Mouse (Mus musculus): Measurements from ENCODE around the gene Tmeff2. TPM values are rescaled to one million over a fixed set of nuclear protein-coding genes. Genes with fewer than 3 reads are reported as not detected.
A peak's percentile ranks its signal among the peaks of the same experiment; 100 is the strongest.
"Not testable (repeated sequence)": the region's sequence is repeated elsewhere in the genome, so short reads cannot be mapped to it uniquely, and the experiment has no call there.

Gene Tmeff2
- total RNA-seq (2021) = 1 to 10 TPM; 1.0 to 1.1 TPM
- long read RNA-seq, experiment 1, partial matches to known transcripts = 0 of 2 reads
- long read RNA-seq, experiment 1, other reads (novel, unspliced or antisense) = 0 of 2 reads
- long read RNA-seq, experiment 2, partial matches to known transcripts = 0 of 3 reads
- long read RNA-seq, experiment 2, other reads (novel, unspliced or antisense) = 1 of 3 reads

DNA sequence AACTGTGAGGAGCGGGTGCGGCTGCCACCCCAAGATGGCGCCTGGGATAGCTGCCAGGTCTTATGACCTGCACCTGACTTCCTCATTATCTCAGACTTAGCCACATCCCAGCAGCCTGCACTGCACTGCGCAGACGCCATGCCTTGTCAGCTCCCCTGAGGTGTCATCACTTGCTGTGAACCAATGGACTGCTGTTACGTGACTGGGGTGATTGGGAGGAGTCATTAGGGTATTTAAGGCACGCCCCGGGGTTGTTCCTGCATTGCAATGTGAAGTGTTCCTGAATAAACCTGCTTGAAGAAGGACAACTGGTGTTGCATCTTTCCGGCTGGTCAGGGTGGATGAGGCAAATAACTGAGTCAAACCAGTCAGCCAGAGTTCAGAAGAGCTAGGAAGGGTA lies at the start of gene Tmeff2:
Gene Tmeff2, plus strand, starts transcription at position 262 of the 400 bp plus-strand sequence.
- intact Hi-C loops (cut with DNase I); DNase-seq: not testable (repeated sequence)

DNA sequence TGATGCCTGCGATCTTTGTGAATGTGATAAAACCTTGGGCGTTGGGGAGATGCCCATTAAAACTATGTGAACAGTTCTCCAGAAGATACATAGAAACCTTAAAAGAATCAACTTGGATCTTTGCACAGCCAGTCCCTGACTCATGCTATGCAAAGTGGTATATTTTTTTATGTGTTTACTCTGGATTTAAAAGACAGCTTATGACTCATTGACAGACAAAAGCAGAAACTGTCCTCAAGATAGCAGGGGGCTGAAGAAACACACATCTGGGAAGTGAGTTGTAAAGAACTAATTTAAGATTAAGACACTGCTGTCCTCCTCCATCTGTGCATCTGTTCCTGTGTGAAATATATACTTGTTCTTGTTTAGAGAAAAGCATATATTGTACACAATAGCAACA lies 38.9 kb upstream of the Tmeff2 start:
- intact Hi-C loops (cut with DNase I) = no loop called here
- no peak for DNase-seq

DNA sequence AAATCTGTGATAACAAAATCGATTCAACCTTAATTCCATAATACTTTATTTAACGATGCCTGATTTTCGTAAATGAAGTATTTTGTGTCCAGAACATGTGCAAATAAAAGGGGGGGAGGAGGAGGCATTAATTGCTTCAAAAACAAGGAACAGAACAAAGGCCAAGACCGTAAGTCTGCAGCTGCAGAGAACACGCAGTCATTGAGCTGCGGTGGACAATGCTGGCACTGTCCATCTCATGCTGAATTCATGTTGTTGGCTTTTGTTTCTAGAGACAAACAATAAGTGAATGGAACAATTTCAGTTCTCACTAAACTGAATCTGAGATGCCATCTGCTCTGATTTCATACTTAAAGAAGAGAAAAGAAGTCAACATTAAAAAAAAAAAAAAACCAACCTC lies 2.8 kb upstream of the Tmeff2 start:
- no peak for DNase-seq
- intact Hi-C loops (cut with DNase I) = no loop called here

DNA sequence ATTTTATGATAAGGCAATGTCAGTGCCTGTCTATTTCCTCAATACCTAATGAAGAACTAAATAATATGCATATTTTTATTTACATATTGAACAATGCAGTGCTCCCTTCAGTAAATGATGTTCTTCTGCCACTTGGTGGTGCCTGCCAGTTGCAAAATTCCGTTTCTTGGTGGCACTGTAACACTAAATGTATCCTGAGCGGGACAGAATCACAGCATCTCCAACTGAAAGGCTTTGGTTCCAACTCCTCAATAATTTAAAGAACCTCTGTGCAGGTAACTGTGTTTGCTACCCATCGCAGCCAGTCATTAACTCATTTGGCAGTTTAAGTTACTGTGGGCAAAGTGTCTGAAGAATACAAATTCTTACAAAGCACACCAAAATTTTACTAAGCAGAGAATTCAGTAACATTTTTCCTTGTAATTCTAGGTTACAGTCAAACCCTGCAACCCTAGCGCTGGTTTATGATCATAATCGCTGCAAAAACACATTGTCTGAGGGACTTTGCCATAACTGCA lies 24.4 kb downstream of the Tmeff2 start:
- intact Hi-C loops (cut with DNase I) = no loop called here
- DNase-seq = no peak

DNA sequence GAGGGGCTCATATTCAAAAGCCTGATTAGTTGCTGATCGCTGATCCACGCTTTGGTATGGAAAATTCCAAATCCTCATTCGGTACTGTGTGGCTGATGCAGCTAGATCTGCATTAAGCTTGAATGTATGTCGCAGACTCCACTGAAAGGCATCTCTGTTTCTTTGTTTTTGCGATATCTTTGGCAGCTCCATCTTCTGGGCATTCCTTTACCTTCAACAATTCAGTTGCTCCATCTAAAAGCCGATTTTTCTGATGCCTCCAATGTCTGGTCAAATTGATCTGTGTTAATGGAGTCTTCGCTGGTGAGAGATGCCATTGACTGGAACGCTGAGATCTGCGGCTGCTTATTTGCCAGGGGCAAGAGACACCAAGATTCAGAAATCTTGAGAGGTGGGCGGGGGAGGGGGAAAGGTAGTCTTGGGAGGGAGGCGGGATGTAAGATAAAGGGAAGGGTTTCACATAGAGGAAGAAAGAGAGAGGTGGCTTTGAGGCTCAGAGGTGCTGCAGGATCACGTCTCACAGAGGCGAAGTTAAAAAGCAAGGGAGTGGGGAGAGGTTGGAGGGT lies 25.0 kb downstream of the Tmeff2 start:
- intact Hi-C loops (cut with DNase I) = no loop called here
- DNase-seq = no peak

DNA sequence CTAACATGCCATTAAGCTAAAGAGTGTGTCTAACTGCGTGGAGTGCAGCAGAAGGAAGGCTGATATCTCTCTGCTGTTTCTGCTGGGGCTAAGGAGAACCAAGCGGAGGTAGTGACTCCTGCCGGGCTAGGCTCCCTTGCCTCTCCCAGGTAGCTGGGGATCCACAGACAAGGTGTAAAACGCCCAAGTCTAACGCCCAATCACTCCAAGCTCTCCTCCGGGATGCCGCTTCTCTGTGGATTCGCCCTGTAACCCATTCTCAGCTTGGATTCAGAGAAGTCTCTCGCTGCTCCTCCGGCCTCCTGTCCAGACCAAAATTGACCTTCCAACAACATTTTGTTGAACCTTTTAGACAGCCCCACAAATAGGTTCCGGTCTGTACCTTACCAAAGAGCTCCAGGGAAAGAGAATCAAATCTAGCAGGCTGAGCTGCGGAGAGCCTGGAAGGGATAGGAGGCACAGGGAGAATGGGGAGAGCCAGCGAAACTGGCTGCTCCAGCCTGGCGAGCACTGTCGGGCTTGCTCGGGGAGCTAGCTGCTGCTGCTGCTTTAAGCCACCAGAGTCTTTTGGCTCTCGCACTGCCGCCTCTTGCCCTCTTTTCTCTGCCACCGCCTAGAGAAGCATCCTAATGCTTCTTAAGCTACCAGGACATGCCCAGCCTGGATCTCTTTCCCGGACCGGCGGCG lies 26.1 kb downstream of the Tmeff2 start:
- intact Hi-C loops (cut with DNase I) = no loop called here
- DNase-seq = peak; percentile 4 to 13

DNA sequence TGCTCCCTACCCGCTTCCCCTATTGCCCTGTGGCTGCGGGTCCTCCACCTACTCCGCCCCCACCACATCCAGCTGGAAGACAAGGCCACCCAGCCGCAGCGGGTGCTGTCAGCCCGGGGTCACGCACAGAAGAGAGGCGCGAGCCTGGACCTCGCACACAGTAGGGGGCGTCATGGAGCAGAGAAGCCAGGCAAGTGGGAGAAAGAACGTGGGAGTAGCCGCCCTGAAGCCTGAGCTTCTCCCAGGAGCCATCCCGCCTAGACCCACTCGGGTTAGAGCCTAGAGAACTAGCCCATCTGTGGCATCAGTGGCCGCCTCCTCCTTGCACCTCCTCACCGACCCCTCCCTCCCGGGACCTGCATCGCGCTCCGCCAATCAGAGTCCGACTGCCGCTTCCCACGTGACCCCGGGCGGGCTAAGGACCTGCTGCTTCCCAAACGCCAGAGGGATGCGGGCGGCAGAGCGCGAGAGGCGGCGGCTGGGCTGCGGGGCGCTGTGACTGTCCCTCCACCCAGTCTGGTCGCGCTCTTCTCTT lies 26.7 kb downstream of the Tmeff2 start:
- peak; percentile 74 to 87 for DNase-seq
- intact Hi-C loops (cut with DNase I) = no loop called here

DNA sequence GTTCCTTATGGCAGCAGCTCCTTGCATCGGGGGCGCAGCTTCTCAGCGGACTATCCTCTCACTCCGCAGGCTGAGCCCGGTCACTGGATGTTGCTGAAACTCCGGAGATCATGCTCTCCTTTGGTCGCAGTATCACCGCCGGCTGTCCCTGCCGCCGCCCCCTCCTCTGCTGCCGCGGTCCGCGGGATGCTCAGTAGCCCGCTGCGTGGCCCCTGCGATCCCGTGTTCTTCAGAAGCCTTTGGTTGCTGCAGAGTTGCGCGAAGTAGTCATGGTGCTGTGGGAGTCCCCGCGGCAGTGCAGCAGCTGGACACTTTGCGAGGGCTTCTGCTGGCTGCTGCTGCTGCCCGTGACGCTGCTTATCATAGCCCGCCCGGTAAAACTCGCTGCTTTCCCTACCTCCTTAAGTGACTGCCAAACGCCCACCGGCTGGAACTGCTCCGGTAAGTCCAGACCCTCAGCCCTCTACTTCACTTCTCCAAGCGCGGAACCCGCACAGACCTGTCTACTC lies 27.3 kb downstream of the Tmeff2 start:
- peak in 1 of 2 experiments; percentile 4 for DNase-seq
- intact Hi-C loops (cut with DNase I) = no loop called here

DNA sequence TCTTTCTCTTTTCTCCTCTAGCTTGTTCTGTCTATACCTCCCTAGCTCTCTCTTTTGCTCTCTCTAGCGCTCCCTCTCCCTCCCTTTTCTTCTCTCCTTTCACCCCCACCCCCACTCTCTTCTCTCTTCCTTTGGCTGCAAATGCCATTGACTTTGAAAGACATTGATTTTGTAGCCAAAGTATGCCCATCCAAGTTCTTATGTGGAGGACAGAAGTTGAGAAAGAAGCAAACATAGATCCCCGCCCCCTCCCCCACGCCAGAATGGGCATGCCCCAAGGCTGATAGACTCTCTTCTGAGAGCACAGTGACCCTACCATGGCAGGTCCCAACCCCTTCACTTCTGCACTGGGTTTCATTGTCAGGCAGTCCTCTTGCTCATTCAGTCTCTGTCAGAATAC lies 28.3 kb downstream of the Tmeff2 start:
- no peak for DNase-seq
- intact Hi-C loops (cut with DNase I) = no loop called here

DNA sequence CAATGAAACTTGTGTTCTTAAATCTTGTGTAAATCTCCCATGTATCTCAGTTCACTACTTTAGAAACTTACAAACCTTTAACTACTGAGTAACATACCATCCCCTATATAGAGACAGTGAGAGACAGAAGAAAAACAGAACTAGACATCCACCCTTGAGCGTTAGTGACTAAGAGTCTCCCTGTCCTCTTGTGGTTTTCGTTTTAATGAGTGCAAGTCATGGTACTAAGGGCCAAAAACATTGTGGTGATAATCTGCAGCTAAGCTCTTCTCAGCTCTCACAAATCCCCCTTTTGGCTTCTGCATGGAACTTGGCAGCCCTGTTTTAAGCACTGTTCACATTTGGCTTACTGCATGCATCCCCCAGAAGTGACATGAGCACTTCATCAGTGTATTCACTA lies 34.6 kb downstream of the Tmeff2 start:
- no peak for DNase-seq
- intact Hi-C loops (cut with DNase I) = no loop called here

DNA sequence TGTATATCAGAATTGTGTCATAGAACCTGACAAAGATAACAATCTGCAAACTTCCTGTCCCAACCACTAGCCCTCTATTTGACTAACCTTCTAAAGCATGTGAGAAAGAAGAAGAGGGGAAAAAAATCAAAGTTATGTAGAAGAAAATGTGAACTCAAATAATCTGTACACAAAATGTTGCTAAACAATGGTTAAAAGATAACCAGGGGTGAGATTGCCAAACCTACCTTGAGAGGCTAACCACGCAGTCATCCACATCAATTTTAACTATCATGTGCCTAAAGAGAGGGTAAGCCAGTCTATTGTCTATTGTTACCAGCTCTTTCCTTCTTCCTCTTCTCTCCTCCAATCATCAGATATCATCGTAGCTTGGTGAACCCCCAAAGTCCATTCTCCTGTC lies 35.0 kb downstream of the Tmeff2 start:
- intact Hi-C loops (cut with DNase I) = no loop called here
- no peak for DNase-seq

DNA sequence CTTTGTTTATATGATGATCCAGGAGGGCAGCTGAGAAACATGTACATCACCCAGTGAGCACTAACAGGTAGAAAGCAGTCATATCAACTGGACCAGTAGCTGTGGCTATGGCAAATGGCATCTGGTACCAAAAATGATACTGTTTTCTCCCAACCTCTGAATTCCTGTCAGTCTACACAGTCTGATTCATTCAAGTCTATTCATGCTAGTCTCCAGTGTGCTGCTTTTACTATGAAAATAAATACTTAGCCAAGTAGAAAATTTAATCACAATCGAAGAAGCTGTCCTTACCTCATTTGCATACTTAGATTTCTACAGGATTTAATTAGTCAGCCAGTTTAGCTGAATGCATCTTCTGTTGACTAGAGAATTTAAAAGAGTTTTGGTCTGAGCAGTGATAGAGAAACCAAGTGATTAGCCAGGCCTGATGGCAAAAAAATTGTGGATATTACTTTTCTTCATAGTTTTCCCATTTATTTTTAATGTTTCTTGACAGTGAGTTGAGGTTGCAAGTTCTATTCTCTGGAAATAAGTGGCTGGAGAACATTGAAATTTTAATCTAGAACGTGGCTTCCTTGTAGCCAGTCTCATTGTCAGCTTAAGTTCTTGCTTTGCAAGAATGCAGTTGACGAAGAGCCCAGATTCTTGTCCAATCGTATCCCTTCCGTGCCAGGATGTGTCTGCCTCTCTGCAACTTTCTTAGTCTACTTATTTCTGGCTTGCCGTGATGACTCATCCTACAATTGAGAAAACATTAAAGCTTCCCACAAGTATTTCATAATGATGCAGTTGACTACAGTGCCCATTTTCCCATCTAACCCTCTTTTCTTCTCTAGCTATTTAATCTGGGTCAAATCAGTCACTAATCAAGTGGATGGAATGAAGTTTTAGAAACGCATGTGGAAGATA lies 39.9 kb downstream of the Tmeff2 start:
- intact Hi-C loops (cut with DNase I) = no loop called here
- peak in 1 of 2 experiments; percentile 19 for DNase-seq

DNA sequence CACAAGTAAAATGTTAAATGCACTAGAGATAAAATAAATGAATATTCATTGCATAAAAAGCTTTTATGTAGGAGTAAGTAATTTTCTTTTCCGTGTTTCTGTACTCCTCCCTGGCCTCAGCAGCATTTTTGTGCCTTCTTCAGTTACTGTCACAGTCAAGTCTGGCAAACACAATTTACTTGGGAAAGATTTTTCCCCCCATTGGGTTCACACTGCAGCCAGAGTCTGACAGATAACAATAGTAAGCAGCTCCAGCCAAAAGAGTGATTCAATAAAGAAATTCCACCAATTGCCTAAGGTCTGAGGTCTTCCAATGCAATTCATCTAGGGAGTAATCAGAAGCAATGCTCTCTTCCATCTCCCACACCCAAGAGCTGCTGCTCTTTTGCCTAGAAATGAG lies 48.1 kb downstream of the Tmeff2 start:
- peak in 1 of 2 experiments; percentile 4 for DNase-seq

DNA sequence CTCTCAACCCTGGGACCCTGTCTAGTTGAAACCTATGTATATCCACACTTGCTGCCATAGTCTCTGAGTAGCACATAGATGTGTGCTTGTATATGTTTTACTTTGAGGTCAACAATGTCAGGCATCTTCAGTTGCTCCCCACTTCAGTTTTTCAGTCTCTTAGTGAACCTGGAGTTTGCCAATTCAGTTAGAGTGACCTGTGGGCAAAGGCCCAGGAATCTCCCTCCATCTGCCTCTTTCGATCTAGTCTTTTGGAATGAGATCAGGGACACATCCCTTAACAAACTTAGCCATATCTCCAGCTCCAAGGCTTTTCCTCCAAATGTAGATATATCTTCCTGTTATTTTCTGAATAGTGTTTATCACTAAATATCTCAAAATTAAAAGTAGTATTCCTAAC lies 58.4 kb downstream of the Tmeff2 start:
- intact Hi-C loops (cut with DNase I) = no loop called here
- no peak for DNase-seq

More for the DNA sequence above, 48.1 kb downstream of the Tmeff2 start:
- intact Hi-C loops (cut with DNase I) = no loop called here

DNA sequence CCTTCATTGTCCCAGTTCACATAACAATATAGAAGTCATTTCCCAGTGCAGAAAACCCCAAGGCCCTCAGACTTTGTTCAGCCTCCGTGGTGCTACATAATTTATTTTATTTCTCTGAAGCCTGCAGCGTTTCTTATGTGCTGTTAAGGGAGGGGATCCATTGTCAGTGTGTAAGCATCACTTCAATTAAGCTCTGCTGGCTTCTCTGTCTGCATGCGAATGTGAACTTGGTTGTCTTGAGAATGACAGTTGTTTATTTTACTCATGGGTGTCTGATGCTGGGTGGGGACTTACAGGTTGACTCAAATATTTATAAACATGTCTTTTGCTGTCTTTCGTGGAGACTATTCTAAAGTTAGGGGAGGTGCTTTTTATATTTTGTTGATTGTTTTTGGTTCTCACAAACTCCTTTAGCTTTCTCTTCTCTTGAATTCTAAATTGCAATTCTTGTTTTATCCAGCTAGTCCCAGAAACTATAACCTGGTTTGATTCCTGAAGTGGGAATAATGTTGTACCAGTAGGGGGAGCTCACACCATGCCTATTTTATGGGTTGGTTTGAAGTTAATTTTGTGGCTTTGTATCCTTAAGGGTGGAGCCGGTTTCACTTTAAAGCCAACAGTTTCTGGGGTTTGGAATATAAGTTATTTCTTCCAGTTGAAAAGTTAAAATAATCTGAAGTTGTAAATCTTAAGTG lies 61.7 kb downstream of the Tmeff2 start:
- intact Hi-C loops (cut with DNase I) = loop anchor here (1.0 to 10.0 kb wide), 2 partner anchors 193 to 372 kb away; no protein-coding TSS in a partner anchor
- peak in 1 of 2 experiments; percentile 38 for DNase-seq

DNA sequence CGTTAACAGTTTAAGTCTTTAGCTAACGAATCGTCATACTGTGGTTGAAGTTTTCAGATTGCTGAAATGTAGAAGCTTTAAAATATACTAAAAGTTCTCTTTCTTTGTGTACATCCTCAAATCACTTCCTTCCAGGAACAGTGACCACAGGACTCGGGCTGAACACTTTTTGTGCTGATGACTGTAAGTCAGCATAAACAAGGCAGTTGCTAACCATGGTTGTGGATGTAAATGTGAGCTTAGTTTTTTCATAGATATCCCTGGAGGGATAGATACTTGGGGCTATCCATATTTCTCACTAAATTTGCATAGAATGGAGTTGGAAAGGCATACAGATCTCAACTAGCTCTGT lies 62.2 kb downstream of the Tmeff2 start:
- intact Hi-C loops (cut with DNase I) = loop anchor here (1.0 to 10.0 kb wide), 2 partner anchors 192 to 372 kb away; no protein-coding TSS in a partner anchor
- DNase-seq = no peak

DNA sequence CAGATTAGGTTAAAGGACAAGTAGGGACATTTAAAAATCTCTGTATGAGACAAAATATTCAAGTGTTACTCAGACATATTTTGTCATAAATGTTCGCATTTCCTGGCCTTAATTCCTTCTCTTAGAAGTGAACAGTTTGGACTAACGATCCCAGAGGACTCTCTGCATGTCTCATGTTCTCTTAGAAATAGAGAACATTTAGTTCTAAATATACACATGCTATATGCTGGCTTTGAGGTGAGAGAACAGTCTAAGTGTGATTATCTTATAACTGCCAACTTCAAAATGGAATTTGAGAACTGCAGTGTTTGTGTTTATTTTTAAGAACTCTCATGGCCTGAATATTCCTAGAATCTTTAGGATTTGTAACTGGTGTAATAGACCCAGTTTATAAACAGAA lies 69.2 kb downstream of the Tmeff2 start:
- DNase-seq = no peak
- intact Hi-C loops (cut with DNase I) = loop anchor here (10.0 kb wide), 1 partner anchor 185 kb away; no protein-coding TSS in a partner anchor

DNA sequence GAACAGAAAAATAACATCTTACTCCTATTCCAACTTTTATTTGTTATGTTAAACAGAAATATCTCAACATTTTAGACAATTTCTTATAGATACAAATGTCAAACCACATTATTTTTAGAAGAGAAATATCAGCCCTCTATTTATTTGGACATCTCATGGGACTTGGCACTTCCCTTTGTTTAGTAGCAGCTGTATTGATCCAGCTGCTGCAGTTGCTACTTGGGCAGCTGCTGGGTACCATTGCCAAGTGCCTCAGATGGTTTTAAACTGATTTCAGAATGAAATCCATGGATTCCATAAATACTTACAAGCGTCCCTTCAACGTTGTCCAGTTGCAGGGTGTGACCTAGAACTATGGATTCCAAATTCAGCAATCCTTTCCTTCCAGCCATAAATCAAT lies 70.4 kb downstream of the Tmeff2 start:
- no peak for DNase-seq

More for the DNA sequence above, 70.4 kb downstream of the Tmeff2 start:
- intact Hi-C loops (cut with DNase I) = no loop called here

Data from gastrocnemius, postnatal 36 days (tissue).